In the genomic region with DNA sequence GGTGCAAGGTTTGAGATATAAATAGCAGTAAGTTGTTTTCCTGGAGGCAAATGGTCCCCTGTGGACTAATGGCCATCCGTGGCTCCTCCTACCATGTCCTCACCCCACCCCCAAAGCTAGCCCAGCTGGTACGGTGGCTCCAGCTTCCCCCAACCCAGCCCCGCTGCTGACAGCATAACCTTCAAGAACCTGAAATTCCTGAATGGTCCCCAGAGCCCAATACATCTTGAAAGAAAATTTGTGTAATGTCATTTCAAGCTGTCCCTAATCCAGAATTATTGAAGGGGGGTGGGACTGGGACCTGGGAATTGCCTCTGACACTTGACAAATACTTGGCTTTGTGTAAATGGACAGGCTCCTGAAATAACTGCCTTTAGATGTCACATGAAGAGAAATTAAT, we compare ENCODE assay signal across 19 mouse cellular contexts.
DNase-seq lines count a peak whose midpoint lies in the region; ATAC-seq and TF ChIP-seq lines count a peak whose summit lies in the region.
"Had no signal": no experiment of that assay in that cellular context is flagged by ENCODE, and none has a peak within 500 bp of the region (broad histone marks: within the 10 kb centered on the region; RNA-seq: fewer than 3 reads in every experiment).

No protein-coding gene starts in this region.

- H3K4me1 ChIP-seq in hindbrain, embryonic 11.5 days (replicated peaks; ENCODE audit: control insufficient read depth, insufficient read depth, low read length) = no peaks in the 10 kb centered on the region
- no peaks in the 10 kb centered on the region for H3K4me1 ChIP-seq in hindbrain, postnatal 0 days (ENCODE audit: insufficient read depth, low read length)
- peaks cover 49% of the 10 kb centered on the region for H3K4me1 ChIP-seq in limb, embryonic 10.5 days

- H3K9ac ChIP-seq in hindbrain, embryonic 11.5 days (ENCODE audit: low read depth, low read length) = no peak overlapping the region
- H3K9ac ChIP-seq in hindbrain, postnatal 0 days (replicated peaks; ENCODE audit: low read length) = no peak overlapping the region
- H3K9ac ChIP-seq: embryonic facial prominence, embryonic 12.5 days; limb, embryonic 13.5 days had no signal

- H3K36me3 ChIP-seq in hindbrain, embryonic 11.5 days (ENCODE audit: control insufficient read depth, insufficient read depth, low read length) = no peaks in the 10 kb centered on the region
- H3K36me3 ChIP-seq in hindbrain, postnatal 0 days (ENCODE audit: insufficient read depth, low read length) = no peaks in the 10 kb centered on the region
- no peaks in the 10 kb centered on the region for H3K36me3 ChIP-seq in limb, embryonic 10.5 days
- H3K36me3 ChIP-seq: embryonic facial prominence, embryonic 12.5 days; limb, embryonic 13.5 days; midbrain, embryonic 10.5 days had no signal

- H3K4me3 ChIP-seq in hindbrain, embryonic 11.5 days (ENCODE audit: low read depth, low read length) = no peak overlapping the region
- no peak overlapping the region for H3K4me3 ChIP-seq in hindbrain, postnatal 0 days (ENCODE audit: low read length)
- no peak overlapping the region for H3K4me3 ChIP-seq in limb, embryonic 10.5 days
- H3K4me3 ChIP-seq: embryonic facial prominence, embryonic 12.5 days; layer of hippocampus, adult 2 months; left cerebral cortex, adult 2 months; limb, embryonic 13.5 days; midbrain, embryonic 10.5 days had no signal

- peak; percentile 22 for DNase-seq in gastrocnemius, postnatal 14 days
- no peak for DNase-seq in gastrocnemius, adult 8-10 months (ENCODE audit: low spot score in 2 of 2)
- peak; percentile 49 for DNase-seq in hindbrain, embryonic 11.5 days (ENCODE audit: low spot score)
- no peak for DNase-seq in hindbrain, postnatal 0 days (ENCODE audit: low spot score)
- peak; percentile 70 for DNase-seq in embryo, embryonic 11 days
- peak; percentile 70 for DNase-seq in limb, embryonic 10.5 days (ENCODE audit: low spot score)
- no peak for DNase-seq in spleen, postnatal 36 days (ENCODE audit: low spot score in 2 of 2)
- DNase-seq: adrenal gland, adult 2 months; cerebellum, adult 9-10 months; right cerebral cortex, adult 18-20 months; spleen, adult 18-20 months; thymus, postnatal 14 days had no signal

- no peak overlapping the region for H3K27ac ChIP-seq in hindbrain, embryonic 11.5 days (ENCODE audit: low read depth, low read length)
- no peak overlapping the region for H3K27ac ChIP-seq in hindbrain, postnatal 0 days
- peak overlapping the region; percentile 60; the same call in 1 of the 2 replicates for H3K27ac ChIP-seq in limb, embryonic 10.5 days
- H3K27ac ChIP-seq: embryonic facial prominence, embryonic 12.5 days; layer of hippocampus, adult 2 months; left cerebral cortex, adult 2 months; limb, embryonic 13.5 days; midbrain, embryonic 10.5 days; stomach, postnatal 0 days had no signal

- ATAC-seq in hindbrain, embryonic 11.5 days (ENCODE audit: low FRiP score) = peak; percentile 49; the same call in 1 of the 2 replicates
- ATAC-seq in hindbrain, postnatal 0 days = no peak
- ATAC-seq in inflammation-experienced regulatory T-cells, adult 6 months = no peak

- H3K27me3 ChIP-seq in hindbrain, embryonic 11.5 days (ENCODE audit: control insufficient read depth, insufficient read depth, low read length) = peaks cover 5% of the 10 kb centered on the region
- H3K27me3 ChIP-seq in hindbrain, postnatal 0 days (ENCODE audit: insufficient read depth, low read length) = no peaks in the 10 kb centered on the region
- H3K27me3 ChIP-seq in limb, embryonic 10.5 days (ENCODE audit: low read depth, poor library complexity, severe bottlenecking) = peaks cover 61% of the 10 kb centered on the region
- H3K27me3 ChIP-seq: embryonic facial prominence, embryonic 12.5 days had no signal

- intact Hi-C loops in gastrocnemius, postnatal 14 days (cut with DNase I; ENCODE audit: low total_unique reads) = no loop called here

- no peaks in the 10 kb centered on the region for H3K9me3 ChIP-seq in hindbrain, embryonic 11.5 days (ENCODE audit: control insufficient read depth, low read length)
- no peaks in the 10 kb centered on the region for H3K9me3 ChIP-seq in hindbrain, postnatal 0 days (ENCODE audit: low read length)
- H3K9me3 ChIP-seq in limb, embryonic 10.5 days (replicated peaks) = no peaks in the 10 kb centered on the region
- H3K9me3 ChIP-seq: embryonic facial prominence, embryonic 12.5 days; limb, embryonic 13.5 days; midbrain, embryonic 10.5 days had no signal

- 40% methylated on average over 3 of the region's 3 CpGs for WGBS in hindbrain, embryonic 11.5 days
- WGBS in hindbrain, postnatal 0 days = 39% methylated on average over 3 of the region's 3 CpGs
- 24% methylated on average over 3 of the region's 3 CpGs for WGBS in limb, embryonic 10.5 days

- H3K4me2 ChIP-seq in hindbrain, embryonic 11.5 days (replicated peaks; ENCODE audit: low read depth, low read length) = no peak overlapping the region
- no peak overlapping the region for H3K4me2 ChIP-seq in hindbrain, postnatal 0 days (ENCODE audit: low read depth, low read length)
- H3K4me2 ChIP-seq: embryonic facial prominence, embryonic 12.5 days; limb, embryonic 13.5 days had no signal

- TF ChIP-seq CTCF in hindbrain, postnatal 0 days (IDR thresholded peaks at IDR 0.05; ENCODE audit: low read depth) = no peak

Comparison
In these comparisons a context has a peak if more than half of its experiments do, and no peak if none do; other contexts are left out.
1. DNase-seq: peak in gastrocnemius, postnatal 14 days (single experiment), hindbrain, embryonic 11.5 days (single experiment), embryo, embryonic 11 days (single experiment) and limb, embryonic 10.5 days (single experiment); none in gastrocnemius, adult 8-10 months (0 of 2), hindbrain, postnatal 0 days (single experiment) and spleen, postnatal 36 days (0 of 2).